Mouse (Mus musculus): ENCODE data around the gene Brix1. TPM values are rescaled to one million over a fixed set of nuclear protein-coding genes. Genes with fewer than 3 reads are reported as not detected.

Brix1 gene
- total RNA-seq, 2 experiments from 2014 or later, result 23.0 to 26.3 TPM

- DNase-seq, result no peak
Measured at GRCm38 (mm10) chr15:10447102-10447501, 38.6 kb downstream of the Brix1 start.

- DNase-seq, result no peak
Measured at GRCm38 (mm10) chr15:10442275-10442674, 43.5 kb downstream of the Brix1 start.

- DNase-seq, result no peak
Measured at GRCm38 (mm10) chr15:10441493-10441892, 44.3 kb downstream of the Brix1 start.

GRCm38 (mm10) chr15:10439963-10440362 is 45.8 kb downstream of the Brix1 start:
- no peak for DNase-seq

- DNase-seq, result no peak
Measured at GRCm38 (mm10) chr15:10436893-10437292, 48.9 kb downstream of the Brix1 start.

- no peak for DNase-seq
Measured at GRCm38 (mm10) chr15:10426545-10427266, 59.0 kb downstream of the Brix1 start.

GRCm38 (mm10) chr15:10426124-10426523 is 59.6 kb downstream of the Brix1 start:
- no peak for DNase-seq

Other genes starting within 250 kb of the Brix1 start
- not detected for gene Gm21973, start 160.6 kb downstream of the Brix1 start, total RNA-seq (2021)
- gene Agxt2, start 127.4 kb downstream of the Brix1 start, total RNA-seq (2021), result not detected
- gene Dnajc21, start 15.4 kb downstream of the Brix1 start, total RNA-seq (2021), result 10 to 100 TPM; 26.3 to 28.6 TPM
- gene Rad1, start 71 bp upstream of the Brix1 start, total RNA-seq (2021), result 1 to 10 TPM; 6.1 to 7.8 TPM
- not detected for gene Ttc23l, start 72.7 kb upstream of the Brix1 start, total RNA-seq (2021)
- 10 to 100 TPM in 1 of 2 experiments, 1 to 10 TPM in 1; 8.2 to 12.8 TPM for gene Rai14, start 228.7 kb upstream of the Brix1 start, total RNA-seq (2021)

All from gastrocnemius, postnatal 10 days (tissue).